Mouse (Mus musculus) CD4-positive, CD25-positive, alpha-beta regulatory T cell, adult 2 months (primary cell): ENCODE data around the gene Otud7a.
A peak's percentile ranks its signal among the peaks of the same experiment; 100 is the strongest.

ENCODE experiments used
- DNase-seq: peaks from one replicate; pipeline ENCODE4 v3.0.0-alpha.2; 2012; ENCODE audit warnings: low read depth, low spot score

Gene Otud7a

GRCm38 (mm10) chr7:63697921-63698320, 253.4 kb downstream of the Otud7a start:
- no peak for DNase-seq

- no peak for DNase-seq
Measured at GRCm38 (mm10) chr7:63717903-63718302, 273.4 kb downstream of the Otud7a start.

- no peak for DNase-seq
Measured at GRCm38 (mm10) chr7:63719183-63719944, 274.8 kb downstream of the Otud7a start.

GRCm38 (mm10) chr7:63720682-63721081, 276.1 kb downstream of the Otud7a start:
- DNase-seq: no peak

- no peak for DNase-seq
Measured at GRCm38 (mm10) chr7:63725040-63725729, 280.6 kb downstream of the Otud7a start.

GRCm38 (mm10) chr7:63729605-63730004, 285.1 kb downstream of the Otud7a start:
- no peak for DNase-seq

GRCm38 (mm10) chr7:63730012-63730411, 285.5 kb downstream of the Otud7a start:
- no peak for DNase-seq

- peak; percentile 35 for DNase-seq
Measured at GRCm38 (mm10) chr7:63737725-63738124, 293.2 kb downstream of the Otud7a start.

- DNase-seq: no peak
Measured at GRCm38 (mm10) chr7:63738142-63738541, 293.6 kb downstream of the Otud7a start.

- no peak for DNase-seq
Measured at GRCm38 (mm10) chr7:63743116-63743515, 298.6 kb downstream of the Otud7a start.

GRCm38 (mm10) chr7:63752081-63752480, 307.5 kb downstream of the Otud7a start:
- DNase-seq: peak; percentile 82

- peak; percentile 80 for DNase-seq
Measured at GRCm38 (mm10) chr7:63753274-63753751, 308.8 kb downstream of the Otud7a start.

GRCm38 (mm10) chr7:63754573-63755475, 310.3 kb downstream of the Otud7a start:
- DNase-seq: peak; percentile 62

- DNase-seq: peak; percentile 93
Measured at GRCm38 (mm10) chr7:63755476-63755948, 311.0 kb downstream of the Otud7a start.

- no peak for DNase-seq
Measured at GRCm38 (mm10) chr7:63757136-63757677, 312.7 kb downstream of the Otud7a start.

- peak; percentile 22 for DNase-seq
Measured at GRCm38 (mm10) chr7:63757678-63758239, 313.2 kb downstream of the Otud7a start.

- DNase-seq: peak; percentile 22
Measured at GRCm38 (mm10) chr7:63758240-63758826, 313.8 kb downstream of the Otud7a start.

GRCm38 (mm10) chr7:63759606-63760005, 315.1 kb downstream of the Otud7a start:
- DNase-seq: no peak

- DNase-seq: no peak
Measured at GRCm38 (mm10) chr7:63762529-63762928, 318.0 kb downstream of the Otud7a start.

GRCm38 (mm10) chr7:63768398-63769029, 324.0 kb downstream of the Otud7a start:
- DNase-seq: no peak
